Mouse (Mus musculus) liver, postnatal 0 days (tissue): ENCODE data around the gene Rasa2.
"Not testable (repeated sequence)": the region's sequence is repeated elsewhere in the genome, so short reads cannot be mapped to it uniquely, and the experiment has no call there.

Experiments used
- CTCF ChIP-seq: sonication (generic); IDR thresholded peaks from 2 replicates; pipeline ENCODE4 v1.5.1; 2016; ENCODE audit warnings: antibody characterized with exemption, low read depth
- EP300 ChIP-seq: IDR thresholded peaks from 2 replicates; pipeline ENCODE4 v1.6.1; 2016; ENCODE audit warnings: antibody characterized with exemption, low read depth, mild to moderate bottlenecking

GRCm38 (mm10) chr9:96521574-96521973 lies 109.8 kb downstream of the Rasa2 start:
- TF ChIP-seq EP300 = not testable (repeated sequence)
- TF ChIP-seq CTCF = peak; percentile 41
